Mouse (Mus musculus) left cerebral cortex, adult 8-10 months (tissue): ENCODE data around the gene Uba3. TPM values are rescaled to one million over a fixed set of nuclear protein-coding genes. Genes with fewer than 3 reads are reported as not detected.

Source experiments
- DNase-seq, 2 experiments: peaks; one replicate each; pipeline ENCODE4 v3.0.0; 2022; ENCODE audit warnings: low spot score in 2 of 2
- total RNA-seq, 4 experiments: library from RNA; stranded (reverse); gene quantifications; 2 replicates each; pipeline ENCODE4 v1.2.4; 2022

The Uba3 gene
- 10 to 100 TPM; 69.9 to 73.9 (median 72.3) TPM for total RNA-seq

GRCm38 (mm10) chr6:97205439-97205885 lies at the start of gene Uba3:
Gene Uba3 (minus strand): TSS chr6:97205647.
- DNase-seq = peak; percentile 93 to 98

- peak in 1 of 2 experiments; percentile 11 for DNase-seq
These were observed 47.3 kb upstream of the Uba3 start, which contains the start of gene Lmod3 for GRCm38 (mm10) chr6:97252711-97253221. Gene Lmod3 (minus strand): TSS chr6:97252759.

DNA sequence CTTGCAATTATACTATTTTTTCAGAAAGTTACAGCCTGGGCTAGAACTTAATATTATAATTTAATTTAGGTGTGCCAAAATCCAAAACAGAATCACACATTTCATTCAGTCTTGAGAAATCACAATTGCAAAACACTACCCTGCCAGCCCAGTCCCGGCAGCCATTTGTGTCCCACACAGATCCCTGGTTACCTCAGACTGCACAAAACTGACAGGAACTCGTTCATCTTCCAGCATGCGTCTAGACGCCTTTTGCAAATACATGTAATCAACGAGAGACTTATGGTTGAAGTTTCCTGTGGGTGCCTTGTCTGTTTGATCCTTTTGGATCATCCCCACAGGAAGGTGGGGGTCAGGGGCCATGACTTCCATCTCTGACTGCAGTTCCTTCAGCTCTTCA lies 46.6 kb upstream of the Uba3 start:
- DNase-seq = no peak

- DNase-seq = peak; percentile 8 to 15
These were observed 45.5 kb upstream of the Uba3 start for GRCm38 (mm10) chr6:97250966-97251365.

DNA sequence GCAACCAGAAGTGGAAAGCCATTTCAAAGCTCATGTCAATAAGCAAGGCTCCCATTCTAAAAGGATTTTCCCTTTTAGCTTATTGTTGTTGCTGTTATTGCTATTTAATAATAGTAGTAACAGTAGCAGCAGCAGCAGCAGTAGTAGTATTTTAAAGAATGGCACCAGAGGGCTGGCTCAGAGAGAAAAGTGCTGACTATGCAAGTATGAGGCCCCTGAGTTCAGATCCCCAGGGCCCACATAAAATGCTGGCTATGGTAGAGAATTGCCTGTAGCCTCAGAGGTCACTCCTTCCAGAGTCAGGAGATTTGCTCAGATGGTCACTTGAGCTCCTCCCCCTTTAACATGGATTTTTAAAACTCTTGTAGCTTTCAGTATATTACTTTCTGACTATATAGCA lies 39.8 kb upstream of the Uba3 start:
- no peak for DNase-seq

DNA sequence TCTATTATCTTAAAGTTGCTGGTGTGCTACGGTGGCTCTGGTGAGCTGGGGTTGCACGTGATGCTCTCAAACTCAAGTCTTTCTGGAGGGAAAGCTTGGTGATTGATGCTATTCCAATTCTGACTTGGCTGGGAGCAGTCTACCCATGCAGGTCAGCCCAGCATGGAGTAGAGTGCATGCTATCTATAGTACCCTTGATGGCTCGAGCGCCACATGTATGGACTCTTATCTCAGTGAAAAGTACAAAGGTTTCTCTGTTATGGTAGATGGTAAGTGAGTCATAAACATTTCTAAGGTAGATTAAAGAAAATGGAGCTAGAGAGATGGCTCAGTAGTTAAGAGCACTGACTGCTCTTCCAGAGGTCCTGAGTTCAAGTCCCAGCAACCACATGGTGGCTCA lies 37.1 kb upstream of the Uba3 start:
- no peak for DNase-seq

DNA sequence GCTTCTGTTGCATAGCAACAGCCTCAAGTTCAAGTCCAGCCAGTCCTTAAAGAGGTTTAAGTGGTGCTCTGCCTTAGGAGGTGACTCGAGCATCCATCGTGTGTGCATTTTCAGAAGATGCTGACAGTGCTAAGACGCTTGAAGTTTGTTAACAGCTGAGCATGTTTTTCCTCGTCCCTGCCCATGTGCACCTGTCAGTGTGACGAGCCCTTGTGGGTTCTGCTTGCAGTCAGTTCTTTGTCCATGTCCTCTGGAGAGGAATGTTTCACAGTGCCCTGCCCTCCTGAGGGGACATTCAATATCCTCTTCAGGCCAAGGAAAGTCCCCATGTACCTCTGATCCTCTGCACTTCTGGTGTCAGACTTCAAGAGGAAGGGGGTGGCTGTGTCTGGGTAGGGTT lies 34.6 kb upstream of the Uba3 start:
- DNase-seq = no peak

DNA sequence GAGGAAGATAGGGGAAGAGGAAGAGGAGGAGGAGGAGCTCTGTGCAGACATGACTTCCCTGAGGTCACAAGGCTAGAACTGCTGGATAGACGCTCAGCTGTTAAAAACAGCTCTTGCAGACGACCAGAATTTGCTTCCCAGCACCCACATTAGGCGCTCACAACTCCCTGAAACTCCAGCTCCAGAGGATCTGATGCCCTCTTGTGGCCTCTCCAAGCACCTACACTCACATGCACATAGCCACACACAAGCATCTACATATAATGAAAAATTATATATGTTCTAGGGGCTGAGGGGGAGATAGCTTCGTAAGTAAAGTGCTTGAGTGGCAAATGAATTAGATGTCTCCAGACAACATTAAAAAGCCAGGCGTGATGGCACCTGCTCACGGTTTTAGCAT lies 33.9 kb upstream of the Uba3 start:
- DNase-seq = no peak

- DNase-seq = no peak
These were observed 30.6 kb upstream of the Uba3 start for GRCm38 (mm10) chr6:97236088-97236487.

DNA sequence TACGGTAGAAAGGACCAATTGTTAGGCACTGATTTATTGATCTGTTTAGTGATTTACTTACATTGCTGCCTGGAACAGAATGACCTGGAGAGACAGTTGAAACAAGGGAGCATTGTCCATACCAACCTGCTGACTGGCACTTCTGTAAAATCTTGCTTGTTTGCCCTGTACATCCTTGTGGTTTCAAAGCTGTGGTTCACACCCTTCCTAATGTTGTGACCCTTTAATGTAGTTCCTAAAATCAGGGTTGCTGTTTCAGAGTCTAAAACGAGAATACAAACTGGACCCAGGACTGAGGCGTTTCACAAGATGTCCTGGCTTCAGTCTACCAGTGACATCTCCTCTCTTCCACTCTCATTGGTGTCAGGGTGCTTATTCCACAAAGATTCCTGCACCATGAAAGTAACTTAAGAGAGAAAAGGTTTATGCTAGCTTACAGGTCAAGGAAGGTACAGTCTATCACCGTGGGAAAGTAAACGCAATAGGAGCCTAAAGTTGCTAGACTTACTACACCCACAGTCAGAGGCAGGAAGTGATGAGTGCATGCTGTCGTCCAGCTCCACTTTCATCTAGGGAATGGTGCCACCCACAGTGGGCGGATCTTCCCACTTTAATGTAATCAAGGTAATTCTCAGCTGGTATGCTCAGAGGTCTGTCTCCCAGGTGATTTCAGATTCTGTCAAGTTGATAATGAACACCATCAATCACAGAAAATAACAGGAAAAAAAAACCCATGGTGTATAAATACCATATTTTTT lies 29.6 kb upstream of the Uba3 start:
- DNase-seq = no peak

DNA sequence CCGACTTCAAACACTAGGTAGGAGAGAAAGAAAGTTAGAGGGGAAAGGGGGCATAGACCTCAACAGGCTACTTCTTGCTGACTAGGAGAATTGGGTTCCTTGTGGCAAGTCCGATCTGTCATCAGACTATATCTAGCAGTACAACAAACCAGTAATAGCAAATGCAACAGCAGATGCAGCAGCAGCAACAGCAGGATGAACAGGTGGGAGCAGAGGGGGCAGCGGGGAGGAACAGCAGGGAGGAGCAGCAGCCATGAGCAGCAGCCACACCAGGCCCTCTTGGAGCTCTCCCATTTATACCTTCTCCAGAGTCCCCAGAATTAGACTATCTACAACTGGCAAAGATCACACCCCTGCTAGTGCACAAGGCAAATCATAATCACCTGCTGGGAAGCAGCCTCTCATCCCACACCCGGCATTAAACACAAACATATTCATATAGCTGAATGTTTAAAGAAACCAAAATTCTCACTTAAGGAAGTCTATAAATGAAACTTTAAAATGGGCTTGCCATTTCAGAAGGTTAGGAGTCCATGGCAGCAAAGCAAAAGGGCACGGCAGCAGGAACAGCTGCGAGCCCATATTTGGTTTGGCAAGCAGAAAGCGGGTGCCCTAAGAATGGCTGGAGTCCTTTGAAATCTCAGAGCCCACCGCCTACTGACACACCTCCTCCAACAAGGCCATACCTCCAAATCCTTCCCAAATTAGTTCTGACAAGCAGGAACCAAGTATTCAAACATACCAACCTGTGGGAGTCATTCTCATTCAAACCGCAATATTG lies 21.8 kb upstream of the Uba3 start:
- no peak for DNase-seq

- DNase-seq = no peak
These were observed 20.6 kb upstream of the Uba3 start for GRCm38 (mm10) chr6:97226083-97226491.

- no peak for DNase-seq
These were observed 19.1 kb upstream of the Uba3 start for GRCm38 (mm10) chr6:97224505-97224904.

DNA sequence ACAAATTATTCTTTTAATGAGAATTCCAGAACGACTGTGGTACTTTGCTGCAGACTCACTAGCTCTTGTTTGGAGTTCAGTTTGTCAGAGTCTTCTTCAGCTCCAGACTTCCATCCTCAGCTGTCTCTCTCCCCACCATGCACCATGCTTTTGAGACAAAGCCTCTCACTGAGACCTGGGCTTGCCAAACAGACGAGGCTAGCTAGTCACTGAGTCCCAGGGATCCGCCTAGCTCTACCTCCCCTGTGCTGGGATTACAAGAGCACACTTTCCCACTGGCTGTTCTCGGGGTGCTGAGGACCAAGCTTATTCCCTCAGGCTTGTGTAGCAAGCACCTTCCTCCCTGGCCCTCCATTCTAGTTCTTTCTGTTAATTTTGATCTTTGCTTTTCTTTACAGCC lies 18.1 kb upstream of the Uba3 start:
- no peak for DNase-seq

- DNase-seq = no peak
These were observed 17.6 kb upstream of the Uba3 start for GRCm38 (mm10) chr6:97222931-97223467.

- no peak for DNase-seq
These were observed 16.9 kb upstream of the Uba3 start for GRCm38 (mm10) chr6:97222321-97222720.

GRCm38 (mm10) chr6:97221205-97222025 lies 16.0 kb upstream of the Uba3 start:
- peak; percentile 57 to 74 for DNase-seq

DNA sequence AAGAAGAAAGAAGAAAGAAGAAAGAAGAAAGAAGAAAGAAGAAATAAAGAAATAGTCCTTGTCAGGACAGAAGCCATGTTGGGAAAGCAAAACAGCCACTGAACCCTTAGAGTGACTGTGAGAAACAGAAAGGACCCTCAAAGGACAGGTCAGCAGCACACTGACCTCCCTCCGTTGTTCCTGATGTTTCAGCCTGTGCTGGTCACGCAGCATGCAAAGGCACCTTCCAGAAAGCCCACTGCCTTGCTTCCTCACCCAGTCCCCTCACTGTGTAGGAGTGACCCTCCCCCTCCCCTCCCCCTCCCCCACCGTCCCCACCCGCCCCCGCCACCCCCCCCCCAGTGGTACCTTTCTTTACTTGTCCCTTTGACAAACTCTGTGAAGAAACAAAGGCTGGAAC lies 15.2 kb upstream of the Uba3 start:
- DNase-seq = no peak

- DNase-seq = no peak
These were observed 10.8 kb upstream of the Uba3 start for GRCm38 (mm10) chr6:97216154-97216821.

DNA sequence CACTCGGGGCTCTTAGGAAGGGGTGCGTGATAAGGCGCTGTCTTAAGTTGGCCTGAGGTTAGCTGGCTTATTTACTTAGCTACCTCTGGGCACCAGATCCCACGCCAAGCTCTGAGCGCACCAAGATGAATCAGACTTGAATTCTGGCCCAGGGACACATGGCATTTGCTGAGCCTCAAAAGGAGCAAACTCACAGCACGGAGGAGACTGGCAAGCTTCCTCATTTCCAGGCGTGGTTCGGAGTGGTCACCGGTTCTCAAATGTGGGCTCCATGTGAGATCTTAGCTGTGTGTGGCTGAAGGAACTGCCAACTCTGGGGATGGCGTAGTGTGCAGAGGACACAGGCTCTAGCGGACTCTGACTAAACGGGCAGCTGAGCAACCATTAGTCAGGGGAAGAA lies 6.5 kb upstream of the Uba3 start:
- DNase-seq = peak in 1 of 2 experiments; percentile 77
